Mouse (Mus musculus) urinary bladder, postnatal 4 days (tissue): ENCODE results near the gene Morn1.
A peak's percentile ranks its signal among the peaks of the same experiment; 100 is the strongest.

Experiments used
- DNase-seq, 2 experiments: peaks; one replicate each; pipeline ENCODE4 v3.0.0; 2021 to 2022; ENCODE audit warnings: low spot score in 2 of 2

Gene Morn1

GRCm38 (mm10) chr4:155140150-155140549 lies 53.8 kb downstream of the Morn1 start:
- no peak for DNase-seq

GRCm38 (mm10) chr4:155140795-155141265 lies 54.5 kb downstream of the Morn1 start:
- DNase-seq = peak in 1 of 2 experiments; percentile 69

- no peak for DNase-seq
Measured at GRCm38 (mm10) chr4:155142836-155143235, 56.5 kb downstream of the Morn1 start.

GRCm38 (mm10) chr4:155143411-155143810 lies 57.0 kb downstream of the Morn1 start:
- DNase-seq = no peak

GRCm38 (mm10) chr4:155143871-155144502 lies 57.6 kb downstream of the Morn1 start:
- DNase-seq = peak in 1 of 2 experiments; percentile 72

- DNase-seq = no peak
Measured at GRCm38 (mm10) chr4:155144548-155145180, 58.3 kb downstream of the Morn1 start.

GRCm38 (mm10) chr4:155146107-155146823 lies 59.9 kb downstream of the Morn1 start:
- DNase-seq = no peak

GRCm38 (mm10) chr4:155148453-155148852 lies 62.1 kb downstream of the Morn1 start:
- no peak for DNase-seq

- peak; percentile 78 to 81 for DNase-seq
Measured at GRCm38 (mm10) chr4:155148910-155149698, 62.7 kb downstream of the Morn1 start.

GRCm38 (mm10) chr4:155149941-155150275 lies 63.5 kb downstream of the Morn1 start:
- DNase-seq = no peak

- DNase-seq = peak; percentile 92 to 93
Measured at GRCm38 (mm10) chr4:155150276-155151113, 64.1 kb downstream of the Morn1 start.

- no peak for DNase-seq
Measured at GRCm38 (mm10) chr4:155151221-155151788, 64.9 kb downstream of the Morn1 start.

GRCm38 (mm10) chr4:155151845-155152244 lies 65.5 kb downstream of the Morn1 start:
- no peak for DNase-seq

GRCm38 (mm10) chr4:155152476-155152875 lies 66.1 kb downstream of the Morn1 start:
- no peak for DNase-seq

- DNase-seq = no peak
Measured at GRCm38 (mm10) chr4:155153389-155154072, 67.2 kb downstream of the Morn1 start.

GRCm38 (mm10) chr4:155154986-155155385 lies 68.6 kb downstream of the Morn1 start:
- DNase-seq = no peak

GRCm38 (mm10) chr4:155156734-155157133 lies 70.4 kb downstream of the Morn1 start:
- DNase-seq = no peak

- no peak for DNase-seq
Measured at GRCm38 (mm10) chr4:155157871-155158542, 71.6 kb downstream of the Morn1 start.

- DNase-seq = no peak
Measured at GRCm38 (mm10) chr4:155158543-155158917, 72.2 kb downstream of the Morn1 start.
